Mouse (Mus musculus) neural tube, embryonic 13.5 days (tissue): ENCODE measurements around the gene Srbd1. TPM values are rescaled to one million over a fixed set of nuclear protein-coding genes. Genes with fewer than 3 reads are reported as not detected.

Experiments used
- ATAC-seq: fragments of 200-750 bp; cut with Nextera tagmentation; 2 replicates; pipeline ENCODE4 v1.8.0; 2017; ENCODE audit warnings: low read depth, mild to moderate bottlenecking, moderate TSS enrichment, moderate library complexity
- H3K27ac ChIP-seq: fragments of 300-500 bp; sonication (generic); replicated peaks from 2 replicates; pipeline ENCODE4 v1.5.1; 2015; ENCODE audit warnings: moderate library complexity, mild to moderate bottlenecking, inconsistent platforms
- H3K27me3 ChIP-seq: fragments of 300-500 bp; sonication (generic); 2 replicates; pipeline ENCODE4 v1.6.1; 2015; ENCODE audit warnings: mild to moderate bottlenecking, inconsistent platforms
- H3K36me3 ChIP-seq: fragments of 300-500 bp; sonication (generic); 2 replicates; pipeline ENCODE4 v1.6.1; 2015; ENCODE audit warnings: mild to moderate bottlenecking, inconsistent platforms
- H3K4me1 ChIP-seq: fragments of 300-500 bp; sonication (generic); replicated peaks from 2 replicates; pipeline ENCODE4 v1.6.1; 2015; ENCODE audit warnings: inconsistent platforms
- H3K4me2 ChIP-seq: fragments of 300-500 bp; sonication (generic); 2 replicates; pipeline ENCODE4 v1.6.1; 2015; ENCODE audit warnings: inconsistent platforms, mild to moderate bottlenecking, moderate library complexity
- H3K4me3 ChIP-seq: fragments of 300-500 bp; sonication (generic); 2 replicates; pipeline ENCODE4 v1.5.1; 2015; ENCODE audit warnings: mild to moderate bottlenecking, inconsistent platforms
- H3K9ac ChIP-seq: fragments of 300-500 bp; sonication (generic); 2 replicates; pipeline ENCODE4 v1.6.1; 2015; ENCODE audit warnings: moderate library complexity, mild to moderate bottlenecking, inconsistent platforms
- H3K9me3 ChIP-seq: fragments of 300-500 bp; sonication (generic); 2 replicates; pipeline ENCODE4 v1.6.1; 2016; ENCODE audit warnings: inconsistent platforms
- WGBS: fragments of 180-500 bp; shearing (Covaris S2); methylation state at CpG from one replicate; pipeline ENCODE4 v1.1.7; 2015; 5-methylcytosine and 5-hydroxymethylcytosine counted together
- polyA plus RNA-seq: library from polyadenylated mRNA; unstranded; fragments of >200 nt; fragmentation: Nextera tagmentation; extraction: Ambion mirVana; gene quantifications from 2 replicates; pipeline ENCODE4 v1.2.1, GENCODE M21; 2015

Gene Srbd1
- polyA plus RNA-seq, 1 experiment from 2014 or later = 16.4 TPM

DNA sequence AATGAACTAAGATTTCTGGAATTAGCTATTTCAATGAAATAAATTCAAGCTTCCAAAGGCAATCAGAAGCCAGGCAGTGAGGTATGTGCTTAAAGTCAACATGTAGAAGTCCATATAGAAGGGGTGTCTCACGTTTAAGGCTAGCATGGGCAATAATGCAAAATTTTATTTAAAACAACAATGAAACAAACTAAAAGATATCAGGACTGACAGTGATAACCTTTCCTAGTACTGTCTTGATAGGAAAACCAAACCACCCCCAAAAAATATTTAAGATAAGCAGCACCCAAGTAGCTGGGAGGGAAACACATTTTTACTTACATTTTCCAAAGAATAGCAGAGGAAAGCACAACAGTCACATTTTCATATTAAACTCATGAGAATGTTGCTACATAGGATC, 115.8 kb downstream of the Srbd1 start:
- Histone ChIP-seq H3K4me1 (no peaks in the 10 kb centered on the region), H3K4me2 (no peak overlapping the region), H3K27ac (no peak overlapping the region), H3K9ac (no peak overlapping the region), H3K9me3 (no peaks in the 10 kb centered on the region), H3K36me3 (no peaks in the 10 kb centered on the region), H3K27me3 (no peaks in the 10 kb centered on the region), H3K4me3 (no peak overlapping the region)
- 90% methylated on average over 1 of the region's 1 CpGs for WGBS
- ATAC-seq = no peak

GRCm38 (mm10) chr17:86027577-86028199, 117.3 kb downstream of the Srbd1 start:
- WGBS = 90% methylated on average over 4 of the region's 4 CpGs
- H3K4me1 ChIP-seq = no peaks in the 10 kb centered on the region

GRCm38 (mm10) chr17:86024589-86024988, 120.4 kb downstream of the Srbd1 start:
- Histone ChIP-seq H3K9ac (no peak overlapping the region), H3K36me3 (0 out of 2 replicates have a peak, but pooled peaks cover under 1% of the 10 kb centered on the region), H3K4me3 (no peak overlapping the region), H3K27ac (no peak overlapping the region), H3K9me3 (peaks cover 1% of the 10 kb centered on the region), H3K4me1 (no peaks in the 10 kb centered on the region), H3K4me2 (no peak overlapping the region), H3K27me3 (no peaks in the 10 kb centered on the region)
- no peak for ATAC-seq
- WGBS = 91% methylated on average over 3 of the region's 3 CpGs

More at GRCm38 (mm10) chr17:86027577-86028199, 117.3 kb downstream of the Srbd1 start:
- Histone ChIP-seq H3K27me3 (no peaks in the 10 kb centered on the region), H3K36me3 (no peaks in the 10 kb centered on the region), H3K27ac (no peak overlapping the region), H3K9ac (no peak overlapping the region), H3K4me3 (no peak overlapping the region), H3K4me2 (no peak overlapping the region), H3K9me3 (no peaks in the 10 kb centered on the region)
- no peak for ATAC-seq

GRCm38 (mm10) chr17:86022366-86022765, 122.6 kb downstream of the Srbd1 start:
- Histone ChIP-seq H3K36me3 (peaks cover 2% of the 10 kb centered on the region; the same call in 1 of the 2 replicates), H3K27me3 (no peaks in the 10 kb centered on the region), H3K9me3 (peaks cover 8% of the 10 kb centered on the region), H3K27ac (no peak overlapping the region), H3K4me1 (no peaks in the 10 kb centered on the region), H3K4me2 (no peak overlapping the region), H3K4me3 (no peak overlapping the region), H3K9ac (no peak overlapping the region)
- 59% methylated on average over 4 of the region's 4 CpGs for WGBS
- no peak for ATAC-seq

- H3K27me3 ChIP-seq = no peaks in the 10 kb centered on the region
- peaks cover 2% of the 10 kb centered on the region; the same call in 1 of the 2 replicates for H3K36me3 ChIP-seq
- H3K4me3 ChIP-seq = no peak overlapping the region
- no peak overlapping the region for H3K4me2 ChIP-seq
- ATAC-seq = no peak
- H3K4me1 ChIP-seq = no peaks in the 10 kb centered on the region
- no peak overlapping the region for H3K27ac ChIP-seq
- peaks cover 8% of the 10 kb centered on the region for H3K9me3 ChIP-seq
- WGBS = 90% methylated on average over 1 of the region's 1 CpGs
- H3K9ac ChIP-seq = no peak overlapping the region
Measured at GRCm38 (mm10) chr17:86021815-86022214, 123.2 kb downstream of the Srbd1 start.

DNA sequence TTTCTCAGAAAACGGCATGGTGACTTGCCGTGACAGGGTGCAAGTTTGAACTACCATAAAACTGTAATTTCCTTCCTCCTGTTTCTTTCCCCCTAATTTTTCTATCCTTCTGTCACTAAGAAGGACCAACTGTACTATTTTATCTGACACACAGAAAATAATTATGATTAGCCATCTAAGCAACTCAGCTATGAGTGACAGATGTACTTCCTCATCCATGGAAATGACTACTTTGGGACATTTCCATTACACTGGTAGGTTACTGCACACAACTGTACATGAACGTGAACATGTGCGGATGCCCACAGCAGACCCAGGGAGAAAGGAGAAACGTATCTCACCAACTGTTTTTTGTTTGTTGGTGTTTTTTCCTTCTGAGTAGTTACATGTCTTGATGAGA, 123.7 kb downstream of the Srbd1 start:
- H3K4me2 ChIP-seq = no peak overlapping the region
- no peak for ATAC-seq
- no peaks in the 10 kb centered on the region for H3K27me3 ChIP-seq
- H3K4me1 ChIP-seq = no peaks in the 10 kb centered on the region
- no peak overlapping the region for H3K4me3 ChIP-seq
- WGBS = 90% methylated on average over 5 of the region's 5 CpGs
- no peak overlapping the region for H3K9ac ChIP-seq
- H3K27ac ChIP-seq = no peak overlapping the region
- H3K36me3 ChIP-seq = peaks cover 2% of the 10 kb centered on the region; the same call in 1 of the 2 replicates
- peaks cover 8% of the 10 kb centered on the region for H3K9me3 ChIP-seq

DNA sequence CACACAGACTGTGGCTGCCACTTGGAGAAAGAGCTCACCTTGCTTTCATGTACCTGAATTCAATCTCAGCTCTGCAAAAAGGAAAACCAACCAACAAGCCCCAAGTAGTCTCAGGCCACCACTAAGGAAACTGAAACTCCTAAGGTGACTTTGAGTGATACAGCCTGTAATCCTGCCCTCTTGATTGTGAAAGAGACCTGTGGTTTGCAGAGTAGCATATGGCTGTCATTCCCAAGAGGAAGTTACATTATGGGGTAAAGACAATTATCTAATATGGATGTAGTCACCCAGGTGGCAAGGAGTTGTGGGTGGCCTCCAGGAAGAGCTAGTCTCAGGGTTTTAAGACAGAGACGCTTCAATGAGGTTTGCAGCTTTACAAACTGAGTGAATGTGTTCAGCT, 125.2 kb downstream of the Srbd1 start:
- Histone ChIP-seq H3K9me3 (peaks cover 8% of the 10 kb centered on the region), H3K9ac (no peak overlapping the region), H3K27me3 (no peaks in the 10 kb centered on the region), H3K4me3 (no peak overlapping the region), H3K4me1 (no peaks in the 10 kb centered on the region), H3K4me2 (no peak overlapping the region), H3K36me3 (peaks cover 2% of the 10 kb centered on the region; the same call in 1 of the 2 replicates), H3K27ac (no peak overlapping the region)
- 84% methylated on average over 1 of the region's 1 CpGs for WGBS
- ATAC-seq = no peak

DNA sequence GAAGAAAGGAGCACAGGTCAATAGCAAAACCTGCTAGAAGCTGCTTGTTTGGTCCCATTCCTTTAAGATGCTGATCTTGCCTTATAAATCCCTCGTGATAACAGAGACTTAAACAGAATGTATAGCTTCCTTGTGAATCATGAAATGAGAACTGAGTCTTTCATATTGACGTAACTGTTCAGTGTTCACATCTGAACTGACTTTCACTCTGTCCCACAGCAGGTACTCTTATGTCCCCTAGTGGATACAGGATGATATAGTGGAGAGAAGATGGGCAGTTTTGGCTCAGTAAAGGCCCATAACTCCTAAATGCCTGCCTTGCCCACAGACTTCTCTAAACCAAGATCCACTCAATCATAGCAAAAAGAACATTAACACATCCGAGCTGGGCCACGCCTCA, 130.7 kb downstream of the Srbd1 start:
- 77% methylated on average over 4 of the region's 4 CpGs for WGBS
- H3K36me3 ChIP-seq = no peaks in the 10 kb centered on the region; the same call in 1 of the 2 replicates
- no peaks in the 10 kb centered on the region for H3K4me1 ChIP-seq
- no peak overlapping the region for H3K27ac ChIP-seq
- ATAC-seq = no peak
- H3K27me3 ChIP-seq = no peaks in the 10 kb centered on the region
- H3K4me3 ChIP-seq = no peak overlapping the region
- H3K4me2 ChIP-seq = no peak overlapping the region
- H3K9ac ChIP-seq = no peak overlapping the region
- H3K9me3 ChIP-seq = peaks cover 4% of the 10 kb centered on the region; the same call in 1 of the 2 replicates

DNA sequence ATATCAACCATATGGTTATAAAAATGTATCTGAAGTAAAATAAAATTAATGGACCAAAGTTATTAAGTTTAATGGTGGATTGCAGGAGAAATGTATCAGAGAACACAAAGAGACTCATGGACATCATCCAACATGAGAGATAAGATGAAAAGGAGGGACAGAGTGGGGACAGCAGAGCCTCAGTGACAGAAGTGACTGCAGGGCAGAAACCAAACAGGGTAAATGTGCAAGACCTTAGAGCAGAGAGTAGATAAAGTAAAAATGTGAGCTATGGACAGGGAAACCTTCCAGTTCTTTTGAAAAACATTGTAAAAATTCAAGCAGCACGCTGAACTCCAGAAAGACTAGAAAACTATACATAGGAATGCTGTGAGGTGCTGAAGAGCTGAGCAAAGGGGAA, 132.4 kb downstream of the Srbd1 start:
- Histone ChIP-seq H3K4me3 (no peak overlapping the region), H3K27me3 (no peaks in the 10 kb centered on the region), H3K4me1 (no peaks in the 10 kb centered on the region), H3K27ac (no peak overlapping the region), H3K9me3 (no peaks in the 10 kb centered on the region), H3K4me2 (no peak overlapping the region), H3K36me3 (no peaks in the 10 kb centered on the region), H3K9ac (no peak overlapping the region)
- ATAC-seq = no peak
- WGBS = 89% methylated on average over 1 of the region's 1 CpGs

- H3K36me3 ChIP-seq = no peaks in the 10 kb centered on the region
- no peaks in the 10 kb centered on the region for H3K9me3 ChIP-seq
- no peak overlapping the region for H3K27ac ChIP-seq
- no peak for ATAC-seq
- H3K4me3 ChIP-seq = no peak overlapping the region
- 88% methylated on average over 3 of the region's 3 CpGs for WGBS
- no peak overlapping the region for H3K4me2 ChIP-seq
- H3K9ac ChIP-seq = no peak overlapping the region
- no peaks in the 10 kb centered on the region for H3K27me3 ChIP-seq
- no peaks in the 10 kb centered on the region for H3K4me1 ChIP-seq
Measured at GRCm38 (mm10) chr17:86011849-86012248, 133.1 kb downstream of the Srbd1 start.

DNA sequence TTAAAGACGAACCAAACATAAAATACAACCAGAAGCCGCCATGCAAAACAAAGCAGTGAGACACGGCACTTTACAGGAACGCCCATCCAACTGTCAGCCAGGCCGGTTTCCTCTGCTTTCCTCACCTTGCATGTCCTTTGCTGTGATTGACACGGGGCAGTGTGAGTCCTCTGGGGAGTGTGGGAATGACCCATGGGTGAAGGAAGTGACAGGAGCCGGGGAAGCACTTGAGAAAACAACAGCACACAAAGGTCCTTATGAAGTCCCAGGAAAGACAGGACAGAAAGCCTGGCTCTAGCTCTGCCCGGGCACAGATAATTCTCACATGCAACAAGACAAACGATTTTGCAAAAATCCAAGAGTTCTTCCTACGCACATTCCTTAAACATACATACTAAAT, 136.6 kb downstream of the Srbd1 start:
- Histone ChIP-seq H3K36me3 (no peaks in the 10 kb centered on the region), H3K9ac (no peak overlapping the region), H3K27me3 (no peaks in the 10 kb centered on the region), H3K9me3 (no peaks in the 10 kb centered on the region), H3K4me3 (no peak overlapping the region), H3K4me1 (no peaks in the 10 kb centered on the region), H3K27ac (no peak overlapping the region), H3K4me2 (no peak overlapping the region)
- 71% methylated on average over 10 of the region's 10 CpGs for WGBS
- ATAC-seq = no peak

DNA sequence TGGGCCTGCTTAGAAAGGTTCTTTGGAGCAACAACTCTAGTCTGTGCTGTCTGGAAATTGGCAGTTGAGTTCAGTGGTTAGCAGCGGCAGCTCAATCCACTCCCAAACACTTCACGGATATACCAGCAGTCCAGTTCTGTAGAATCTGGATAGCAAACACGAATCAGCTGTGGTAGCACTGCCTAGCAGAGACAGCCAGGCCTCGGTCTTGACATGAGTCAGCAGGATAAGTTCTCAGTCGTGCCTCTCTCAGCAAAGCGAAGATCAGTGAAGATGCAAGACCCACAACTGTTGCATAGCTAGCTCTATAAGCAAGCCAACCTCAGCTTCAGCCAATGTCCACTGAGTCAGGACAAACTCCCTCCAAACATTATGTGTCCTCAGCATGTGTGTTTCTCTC, 142.9 kb downstream of the Srbd1 start:
- Histone ChIP-seq H3K4me3 (no peak overlapping the region), H3K9me3 (0 out of 2 replicates have a peak, but pooled peaks cover 7% of the 10 kb centered on the region), H3K27me3 (no peaks in the 10 kb centered on the region), H3K4me2 (no peak overlapping the region), H3K27ac (no peak overlapping the region), H3K36me3 (peaks cover 15% of the 10 kb centered on the region), H3K4me1 (no peaks in the 10 kb centered on the region), H3K9ac (no peak overlapping the region)
- ATAC-seq = no peak
- 99% methylated on average over 6 of the region's 6 CpGs for WGBS

DNA sequence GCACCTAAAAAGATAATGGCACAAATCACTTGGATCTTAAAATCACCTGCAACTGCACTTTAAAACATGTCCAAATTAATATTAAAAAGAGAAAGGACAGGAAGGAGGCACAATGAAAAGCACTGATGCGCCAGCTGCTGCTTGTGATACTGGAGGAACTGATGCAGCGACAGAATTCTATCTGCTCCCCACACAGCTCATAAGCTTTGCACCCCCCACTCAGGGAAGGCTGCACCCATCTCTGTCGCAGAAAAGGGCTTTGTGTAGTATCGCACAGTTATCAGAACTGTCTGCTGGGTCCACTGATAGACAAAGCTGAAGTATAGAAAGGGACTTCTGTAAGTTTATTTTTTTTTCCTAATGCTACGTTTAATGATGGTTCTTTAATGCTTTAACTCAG, 143.3 kb downstream of the Srbd1 start:
- H3K27ac ChIP-seq = no peak overlapping the region
- H3K27me3 ChIP-seq = no peaks in the 10 kb centered on the region
- H3K4me2 ChIP-seq = no peak overlapping the region
- H3K9ac ChIP-seq = no peak overlapping the region
- H3K9me3 ChIP-seq = 0 out of 2 replicates have a peak, but pooled peaks cover 7% of the 10 kb centered on the region
- WGBS = 91% methylated on average over 5 of the region's 5 CpGs
- no peak overlapping the region for H3K4me3 ChIP-seq
- H3K36me3 ChIP-seq = peaks cover 19% of the 10 kb centered on the region
- no peak for ATAC-seq
- no peaks in the 10 kb centered on the region for H3K4me1 ChIP-seq
